Mouse (Mus musculus) kidney, postnatal 10 days (tissue): ENCODE measurements around the gene Senp7.
A peak's percentile ranks its signal among the peaks of the same experiment; 100 is the strongest.
"Not testable (repeated sequence)": the region's sequence is repeated elsewhere in the genome, so short reads cannot be mapped to it uniquely, and the experiment has no call there.

Experiments
- DNase-seq: peaks from one replicate; pipeline ENCODE4 v3.0.0; 2021; ENCODE audit warnings: mixed read lengths

Gene Senp7

DNA sequence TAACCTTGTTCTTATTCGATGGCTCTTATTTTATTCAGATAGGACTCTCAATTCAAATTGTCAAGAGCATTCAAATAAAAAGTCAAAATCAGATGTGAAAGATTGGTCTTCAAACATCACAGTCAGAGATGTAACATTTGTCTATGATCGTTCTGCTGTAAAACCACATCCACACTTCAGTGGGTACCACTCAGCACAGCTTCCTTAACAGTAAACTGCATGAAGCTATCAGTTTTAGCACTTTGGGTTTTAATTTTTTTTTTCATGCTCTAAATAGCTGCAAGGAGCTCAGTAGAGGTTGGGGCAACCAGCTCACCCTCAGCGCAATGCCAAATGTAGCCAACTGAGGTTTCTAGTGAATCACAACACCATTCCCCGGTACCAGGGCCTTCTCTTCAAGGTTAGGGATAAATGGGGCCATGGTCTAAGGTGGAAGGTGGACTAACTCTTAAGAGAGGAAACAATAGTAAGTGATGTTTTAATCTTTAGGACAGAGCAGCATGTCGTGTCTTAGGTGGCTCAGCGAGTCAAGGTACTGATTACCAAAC, 20.5 kb downstream of the Senp7 start:
- DNase-seq, result no peak

DNA sequence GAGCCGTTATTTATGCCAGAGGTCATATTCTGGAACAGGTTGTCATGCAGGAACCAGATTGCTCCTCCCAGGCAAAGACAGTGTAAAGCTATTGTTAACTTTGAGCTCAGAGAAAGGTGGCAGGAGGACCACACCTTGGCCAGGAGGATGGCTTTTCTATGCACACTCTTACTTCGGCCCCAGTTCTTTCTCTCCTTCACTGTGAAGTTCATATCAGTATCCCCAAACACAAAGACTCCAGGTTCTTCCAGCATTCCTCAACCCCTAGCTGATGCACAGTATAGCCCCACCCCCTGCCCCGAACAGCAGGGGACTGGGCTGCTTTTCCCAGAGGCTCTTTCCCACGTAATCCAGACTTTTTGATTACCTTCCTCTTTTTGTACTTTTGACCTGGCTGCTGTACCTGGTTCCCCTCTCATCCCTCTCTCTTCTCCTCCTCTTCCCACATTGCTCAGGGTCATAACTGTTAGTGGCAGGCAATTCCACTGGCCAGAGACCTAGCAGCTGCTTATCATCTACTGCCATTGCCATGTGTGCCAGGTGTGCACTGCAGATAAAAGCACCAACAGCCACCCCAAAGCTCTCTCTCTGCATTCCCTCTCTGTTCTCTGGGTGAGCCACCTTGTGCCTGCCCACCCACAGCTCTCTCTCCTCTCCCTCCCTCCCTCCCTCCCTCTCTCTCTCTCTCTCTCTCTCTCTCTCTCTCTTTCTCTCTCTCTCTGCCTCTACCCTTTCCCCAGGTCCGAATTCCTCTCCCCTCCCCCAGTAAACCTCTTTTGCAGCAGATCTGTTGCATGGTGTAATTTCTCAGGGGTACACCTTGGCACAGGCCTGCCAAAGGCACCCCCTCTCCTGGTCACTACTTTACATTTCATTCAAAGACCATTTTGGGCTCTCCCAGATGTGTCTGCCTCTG, 23.4 kb downstream of the Senp7 start:
- no peak for DNase-seq

DNA sequence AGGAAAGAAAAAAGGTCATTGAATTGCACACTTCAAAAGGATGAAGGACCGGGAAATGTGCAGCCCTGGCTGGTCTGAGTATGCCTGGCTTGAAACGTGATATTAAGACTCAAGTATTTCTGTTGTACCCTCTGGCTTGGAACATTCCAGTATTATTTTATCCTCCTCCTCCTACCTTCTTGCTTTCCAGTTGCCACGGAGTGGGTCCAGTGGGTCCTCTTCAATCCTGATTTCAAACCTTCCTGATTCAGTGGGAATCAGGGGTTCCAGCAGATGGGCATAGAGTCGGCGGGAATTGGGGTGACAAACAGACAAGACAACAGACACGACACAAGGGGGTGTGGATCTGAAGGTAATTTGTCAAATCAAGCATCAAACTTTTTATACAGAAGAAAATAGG, 24.4 kb downstream of the Senp7 start:
- DNase-seq, result no peak

DNA sequence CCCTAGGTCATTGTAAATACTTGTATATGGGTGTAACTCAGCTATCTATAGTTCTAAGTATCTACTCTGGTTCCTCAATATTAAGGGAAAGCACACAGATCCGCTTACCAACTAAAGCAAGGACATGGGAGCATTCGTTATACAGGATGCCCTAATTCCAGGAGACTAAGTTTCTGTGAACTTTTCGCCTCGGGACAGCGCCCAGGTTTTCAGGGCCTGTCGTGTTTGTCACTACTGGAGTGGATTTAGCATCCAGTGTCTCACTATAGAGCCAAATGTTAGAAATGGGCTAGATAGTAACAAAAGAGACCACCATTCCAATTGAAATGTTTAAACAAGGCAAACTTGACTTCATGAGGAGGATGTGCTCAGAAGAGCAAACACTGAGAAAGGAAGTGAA, 25.0 kb downstream of the Senp7 start:
- not testable (repeated sequence) for DNase-seq

DNA sequence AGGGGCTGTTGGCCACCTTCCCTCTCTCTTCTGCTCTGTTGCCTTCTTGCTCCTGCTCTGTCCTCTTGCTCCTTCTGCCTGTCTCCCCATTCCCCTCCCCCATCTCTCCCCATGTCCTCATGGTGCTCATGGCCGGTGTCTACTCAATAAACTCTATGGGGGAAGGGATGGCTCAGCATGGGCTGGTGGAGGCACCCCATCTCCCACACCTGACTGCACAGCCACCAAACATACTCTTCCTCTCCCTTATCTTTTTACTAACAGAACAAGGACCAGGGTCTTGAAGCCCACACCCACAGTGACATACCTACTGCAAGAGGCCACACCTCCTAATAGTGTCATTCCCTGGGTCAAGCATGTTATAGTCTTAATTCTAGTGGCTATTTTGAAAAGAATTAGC, 26.0 kb downstream of the Senp7 start:
- no peak for DNase-seq

DNA sequence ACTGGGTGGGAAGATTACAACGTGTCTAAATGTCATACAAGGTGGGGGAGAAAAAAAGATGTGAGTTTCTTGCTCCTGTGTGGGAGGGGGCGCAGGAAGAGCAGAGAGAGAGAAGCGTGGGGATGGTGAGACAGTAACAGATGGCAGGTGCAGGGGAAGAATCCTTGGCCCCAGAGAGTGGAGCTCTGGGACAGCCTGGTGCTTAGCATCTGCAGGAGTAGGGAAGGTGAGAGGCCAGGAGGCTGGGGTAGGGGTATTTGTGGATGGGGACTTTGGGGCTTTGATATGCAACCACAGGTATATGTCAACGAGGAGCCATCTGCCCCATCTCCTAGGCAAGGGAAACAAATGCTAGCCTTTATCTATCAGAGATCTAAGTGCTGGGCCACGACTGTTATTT, 26.4 kb downstream of the Senp7 start:
- no peak for DNase-seq

DNA sequence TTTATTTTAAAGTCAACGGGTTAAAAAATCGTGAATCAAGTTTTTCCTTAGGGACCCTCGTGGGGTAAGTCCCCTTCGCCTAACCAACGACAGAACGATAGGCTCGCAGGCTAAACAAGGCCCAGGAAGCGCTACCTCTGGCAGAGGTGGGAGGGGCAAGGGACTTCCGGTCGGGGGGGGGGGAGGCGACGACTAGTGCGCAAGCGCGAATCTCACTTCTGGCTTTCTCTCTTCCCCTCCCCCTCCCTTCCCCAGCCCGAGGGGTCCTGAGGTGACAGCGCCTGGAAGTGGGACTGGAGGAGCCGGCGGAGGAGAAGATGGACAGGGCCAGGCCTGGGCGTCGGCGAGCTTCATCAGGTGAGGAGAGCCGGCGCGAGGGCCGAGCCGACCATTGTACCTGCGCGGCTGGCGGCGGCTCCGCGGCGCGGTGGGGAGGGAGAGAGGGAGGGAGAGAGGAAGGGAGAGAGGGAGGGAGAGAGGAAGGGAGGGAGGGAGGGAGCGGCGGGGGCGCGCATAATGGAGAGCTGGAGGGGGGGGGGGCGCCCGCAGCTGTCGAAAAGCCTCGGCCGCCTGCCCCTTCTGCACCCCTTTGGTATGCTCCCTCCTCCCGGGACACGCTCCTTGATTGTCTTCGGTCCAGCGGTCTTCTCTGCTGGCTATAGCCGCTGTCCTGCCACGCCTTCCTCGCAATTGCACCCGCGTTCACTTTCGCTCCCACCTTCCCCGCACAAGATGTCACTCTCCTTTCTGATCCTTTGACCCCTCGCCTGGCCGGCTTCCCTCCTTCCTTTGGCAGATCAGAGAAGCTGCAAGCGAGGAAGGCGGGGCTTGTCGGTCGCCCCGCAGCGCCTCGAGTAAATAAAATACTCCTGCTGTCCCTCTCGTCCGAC, 27.3 kb downstream of the Senp7 start:
- peak; percentile 92 for DNase-seq

DNA sequence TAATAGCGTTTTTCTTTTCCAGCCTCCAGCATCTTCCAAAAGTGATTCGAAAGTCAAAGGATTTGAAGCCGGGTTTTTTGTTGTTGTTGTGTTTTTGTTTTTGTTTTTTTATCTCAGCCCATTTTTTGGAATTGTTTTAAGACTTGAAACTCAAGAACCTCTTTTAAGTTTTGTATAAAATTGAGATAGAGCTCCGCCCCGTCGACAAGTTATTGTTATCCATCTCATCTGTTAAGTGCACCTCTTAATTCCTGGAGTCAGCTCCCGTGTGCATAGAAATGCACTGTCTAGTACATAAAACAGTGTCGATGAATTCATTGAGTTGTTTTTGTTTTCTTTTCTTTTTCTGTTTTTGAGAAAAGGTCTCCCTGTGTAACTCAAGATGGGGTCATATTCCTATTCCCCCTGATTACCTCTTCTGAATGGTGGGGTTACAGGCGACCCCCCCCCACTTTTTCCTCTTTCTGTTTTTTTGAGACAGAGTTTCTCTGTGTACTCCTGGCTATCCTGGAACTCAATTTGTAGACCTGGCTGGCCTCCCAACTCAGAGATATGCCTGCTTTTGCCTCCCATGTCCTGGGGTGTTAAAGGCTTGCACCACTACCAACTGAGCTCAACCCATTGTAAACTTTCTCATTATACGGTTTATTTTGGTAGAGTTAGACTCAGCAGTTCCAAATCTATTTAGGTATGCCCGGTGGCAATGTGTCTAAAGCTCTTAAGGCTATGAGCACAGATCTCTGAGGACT, 28.2 kb downstream of the Senp7 start:
- DNase-seq, result no peak

DNA sequence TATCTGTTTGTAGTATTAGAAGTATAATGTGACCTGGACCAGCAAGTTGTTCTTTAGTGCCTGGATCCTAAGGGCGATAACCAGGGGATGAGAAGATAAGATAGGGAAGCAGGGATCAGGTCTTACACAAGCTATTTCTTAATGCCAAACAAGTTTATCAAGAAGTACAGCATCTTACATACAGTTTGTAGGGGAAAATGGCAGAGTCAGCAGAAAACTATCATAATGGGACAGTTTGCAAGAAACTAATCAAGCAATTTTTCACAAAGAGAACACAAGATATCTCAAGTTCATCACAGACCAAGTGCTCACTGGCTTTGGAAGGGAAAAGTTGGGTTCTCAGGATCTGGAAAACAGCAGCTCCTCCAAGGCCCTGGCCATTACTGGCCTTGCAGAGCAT, 31.3 kb downstream of the Senp7 start:
- no peak for DNase-seq

DNA sequence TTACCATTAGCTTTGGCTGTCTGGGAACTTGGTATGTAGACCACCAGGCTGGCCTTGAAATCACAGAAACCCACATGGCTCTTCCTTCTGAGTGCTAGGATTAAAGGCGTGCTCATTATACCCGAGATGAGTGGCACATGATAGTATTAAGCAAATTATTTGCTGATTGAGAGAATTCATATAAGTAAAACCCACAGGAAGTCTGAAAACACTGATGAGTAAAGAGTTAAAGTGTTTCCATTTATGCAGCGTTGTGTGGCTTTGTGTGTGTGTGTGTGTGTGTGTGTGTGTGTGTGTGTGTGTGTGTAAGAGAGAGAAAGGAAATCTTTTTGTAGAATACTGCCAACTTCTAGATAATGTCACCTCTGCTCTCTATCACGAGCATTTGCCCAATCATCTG, 33.6 kb downstream of the Senp7 start:
- DNase-seq, result no peak

DNA sequence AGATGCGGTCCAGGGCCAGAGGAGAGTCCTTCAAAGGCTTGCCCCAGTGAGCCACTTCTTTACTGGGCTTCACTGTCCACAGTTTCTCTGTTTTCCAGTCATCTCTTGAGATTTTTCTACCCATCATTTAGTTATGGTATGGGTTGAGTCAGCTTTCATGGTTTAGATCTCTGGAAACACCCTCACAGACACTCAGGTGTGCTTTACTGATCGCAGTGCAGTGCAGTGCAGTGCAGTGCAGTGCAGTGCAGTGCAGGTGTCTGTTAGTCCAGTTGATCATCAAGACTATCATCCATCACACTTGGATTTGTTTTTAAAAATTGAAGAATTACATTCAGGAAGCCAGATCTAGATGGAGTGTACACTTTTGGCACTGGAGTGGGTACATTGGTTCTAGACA, 38.2 kb downstream of the Senp7 start:
- no peak for DNase-seq

DNA sequence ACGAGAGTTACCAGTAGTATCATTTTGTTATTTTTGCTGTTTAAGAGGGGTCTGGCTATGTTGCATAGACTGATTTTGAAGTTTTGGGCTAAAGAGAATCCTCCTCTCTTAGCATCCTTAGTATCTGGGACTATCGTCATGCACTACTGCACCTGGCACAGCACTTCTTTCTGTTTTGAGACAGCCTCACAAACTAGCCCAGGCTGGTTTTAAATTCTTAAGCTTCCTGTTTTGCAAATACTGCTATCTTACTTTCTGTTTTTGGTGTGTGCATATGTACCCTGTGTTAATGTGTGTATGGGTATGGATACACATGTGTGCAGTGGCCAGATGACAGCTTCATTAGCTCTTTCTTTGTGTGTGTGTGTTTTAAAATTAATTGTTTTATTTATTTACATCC, 42.2 kb downstream of the Senp7 start:
- DNase-seq, result no peak

DNA sequence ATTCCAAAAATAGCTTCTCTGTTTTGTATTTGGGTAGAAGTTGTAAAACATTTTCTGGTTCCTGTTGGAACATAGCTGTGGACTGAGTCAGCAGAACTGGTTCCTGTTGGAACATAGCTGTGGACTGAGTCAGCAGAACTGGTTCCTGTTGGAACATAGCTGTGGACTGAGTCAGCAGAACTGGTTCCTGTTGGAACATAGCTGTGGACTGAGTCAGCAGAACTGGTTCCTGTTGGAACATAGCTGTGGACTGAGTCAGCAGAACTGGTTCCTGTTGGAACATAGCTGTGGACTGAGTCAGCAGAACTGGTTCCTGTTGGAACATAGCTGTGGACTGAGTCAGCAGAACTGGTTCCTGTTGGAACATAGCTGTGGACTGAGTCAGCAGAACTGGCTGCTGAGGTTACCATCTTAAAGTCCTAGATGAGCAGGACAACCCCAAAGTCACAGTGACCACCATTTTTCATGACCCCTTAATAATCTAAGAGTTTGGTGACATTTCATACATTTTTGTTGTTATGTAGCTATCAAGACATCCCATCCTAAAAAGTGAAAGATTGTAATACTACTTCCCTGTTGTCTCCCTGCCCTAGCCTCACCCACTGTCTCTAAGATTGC, 48.4 kb downstream of the Senp7 start:
- DNase-seq, result not testable (repeated sequence)

DNA sequence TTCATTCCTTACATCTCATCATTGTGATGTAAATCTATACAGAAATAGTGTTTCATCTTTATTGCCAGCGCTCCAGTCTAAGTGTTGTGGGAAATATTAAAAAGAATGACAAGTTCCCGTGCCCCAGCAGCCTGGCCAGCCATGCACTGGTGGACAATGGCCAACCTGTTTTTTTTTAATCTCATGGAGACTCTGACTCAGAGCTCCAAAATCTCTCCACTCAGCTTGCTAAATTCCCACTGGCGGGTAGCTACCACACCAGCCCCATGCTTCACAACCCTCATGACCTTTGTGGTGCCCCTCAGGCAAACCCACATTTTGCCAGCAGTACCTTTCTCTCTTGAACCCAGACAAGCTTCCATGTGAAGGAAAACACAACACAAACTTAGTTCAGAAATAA, 67.6 kb downstream of the Senp7 start:
- DNase-seq, result no peak

DNA sequence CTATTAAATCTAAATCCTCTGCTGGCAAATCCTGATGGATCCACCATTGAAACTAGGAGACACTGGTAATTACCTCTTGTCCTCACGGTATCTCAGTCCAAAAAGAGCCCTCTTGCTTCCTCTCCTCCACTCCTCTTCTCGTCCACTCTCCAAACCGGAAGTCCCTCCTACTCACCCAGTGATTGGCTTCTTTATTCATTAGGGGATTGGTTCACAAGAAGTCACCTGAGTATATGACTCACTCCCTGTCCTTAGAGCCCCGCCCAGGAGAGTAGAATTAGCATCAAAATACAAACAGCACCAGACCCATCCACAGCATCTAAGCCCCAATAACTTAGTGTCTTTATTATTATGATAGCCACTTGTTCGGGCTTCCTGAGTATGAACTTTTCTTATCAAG, 68.0 kb downstream of the Senp7 start:
- no peak for DNase-seq

DNA sequence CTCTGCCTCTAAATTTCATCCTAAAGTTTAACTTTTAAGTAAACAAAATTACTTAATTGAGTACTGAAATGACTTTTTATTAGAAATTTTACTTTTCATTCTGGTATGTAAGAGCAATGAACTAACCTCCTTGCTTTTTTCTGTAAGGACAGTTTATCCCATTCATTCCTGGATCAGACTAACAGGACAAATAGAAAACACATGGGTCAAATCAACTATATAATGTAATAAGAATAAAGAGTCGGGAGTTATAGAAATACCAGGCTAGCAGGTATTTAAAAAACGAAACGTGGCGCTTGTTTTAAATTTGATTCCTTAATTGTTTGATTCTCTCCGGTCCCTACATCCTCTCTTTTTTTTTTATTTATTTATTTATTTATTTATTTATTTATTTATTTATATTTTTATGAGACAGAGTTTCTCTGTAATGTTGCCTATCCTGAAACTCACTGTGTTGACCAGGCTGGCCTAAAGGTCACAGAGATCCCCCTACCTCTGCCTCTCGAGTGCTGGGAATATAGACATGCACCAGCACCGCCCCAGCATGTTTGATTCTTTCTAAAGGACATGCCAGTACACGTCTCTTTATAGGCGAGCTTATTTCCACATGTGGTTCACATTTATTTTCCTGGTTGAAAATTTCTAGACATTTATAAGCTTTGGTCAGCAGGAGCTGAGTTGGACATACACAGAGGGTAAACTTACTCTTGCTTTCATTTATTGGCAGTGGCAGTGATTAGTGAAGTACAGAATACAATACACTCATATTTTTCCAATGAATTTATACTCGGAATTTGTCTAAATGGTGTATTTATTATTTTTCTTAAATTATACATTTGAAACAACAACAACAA, 69.4 kb downstream of the Senp7 start:
- DNase-seq, result no peak

DNA sequence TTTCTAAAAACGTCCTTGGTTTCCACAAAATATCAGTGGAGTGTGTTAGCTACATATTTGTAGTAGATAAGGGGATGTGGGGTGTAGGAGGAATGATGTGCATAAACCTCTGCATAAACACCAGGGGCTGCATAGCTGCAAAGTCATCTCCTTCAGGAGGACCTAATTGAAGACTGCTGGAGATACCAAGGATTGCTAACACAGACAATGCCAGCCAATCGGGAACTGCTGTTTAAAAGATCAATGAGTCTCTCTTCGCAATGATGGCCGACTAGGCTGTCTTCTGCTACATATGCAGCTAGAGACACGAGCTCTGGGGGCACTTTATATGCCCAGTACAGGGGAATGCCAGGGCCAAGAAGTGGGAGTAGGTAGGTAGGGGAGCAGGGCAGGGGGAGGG, 74.4 kb downstream of the Senp7 start:
- no peak for DNase-seq

DNA sequence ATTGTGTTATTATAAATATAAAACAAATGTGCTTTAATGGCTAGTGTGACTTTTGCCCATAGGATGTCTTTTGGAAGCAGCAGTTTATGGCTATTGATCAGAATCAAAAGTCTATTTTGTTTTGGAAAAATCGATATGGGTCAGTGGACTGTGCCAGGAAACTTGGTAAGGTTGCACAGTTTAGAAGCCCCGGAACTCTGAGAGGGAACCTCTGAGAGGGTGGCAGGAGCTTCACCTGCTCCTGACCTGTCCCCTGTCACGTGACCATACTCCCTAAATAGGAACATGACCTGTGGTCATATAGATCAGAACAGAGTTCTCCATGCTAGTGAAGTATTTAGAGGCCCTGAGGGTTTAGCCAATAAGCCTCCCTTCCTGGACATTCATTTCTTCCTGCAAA, 75.9 kb downstream of the Senp7 start:
- DNase-seq, result no peak

DNA sequence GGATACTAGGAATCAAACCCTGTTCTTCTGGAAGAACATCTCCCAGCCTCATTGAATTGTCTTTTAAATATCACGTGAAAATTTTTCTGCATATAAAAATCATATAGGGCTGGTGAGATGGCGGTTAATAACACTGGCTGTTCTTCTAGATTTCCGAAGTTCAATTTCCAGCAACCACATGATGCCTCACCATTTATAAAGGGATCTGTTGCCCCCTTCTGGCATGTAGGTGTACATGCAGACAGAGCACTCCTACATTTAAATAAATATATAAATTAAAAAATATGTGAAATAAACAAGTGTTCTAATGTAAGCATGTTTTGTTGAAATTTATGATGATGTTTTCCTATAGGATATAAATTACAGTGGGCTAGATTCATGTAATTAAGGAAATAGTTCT, 83.5 kb downstream of the Senp7 start:
- no peak for DNase-seq

DNA sequence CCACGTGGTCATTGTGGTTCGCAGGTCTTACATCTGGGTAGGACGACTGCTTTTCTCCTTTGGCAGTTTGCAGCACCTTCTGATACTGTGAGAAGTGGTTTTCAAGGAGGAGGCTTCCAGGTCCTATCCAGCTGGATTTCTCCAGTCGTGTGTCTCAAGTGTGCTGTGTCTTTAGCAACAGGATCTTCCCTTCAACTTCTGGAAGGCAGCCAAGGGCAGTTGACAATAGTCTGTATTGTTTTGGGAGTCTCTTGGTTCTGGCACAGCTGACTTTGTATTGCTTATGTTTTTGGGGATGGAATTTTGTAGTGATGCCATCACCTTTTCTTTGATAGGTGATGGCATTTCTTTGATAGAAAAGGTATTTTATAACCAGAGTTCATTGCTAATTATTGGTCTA, 86.0 kb downstream of the Senp7 start:
- peak; percentile 58 for DNase-seq

DNA sequence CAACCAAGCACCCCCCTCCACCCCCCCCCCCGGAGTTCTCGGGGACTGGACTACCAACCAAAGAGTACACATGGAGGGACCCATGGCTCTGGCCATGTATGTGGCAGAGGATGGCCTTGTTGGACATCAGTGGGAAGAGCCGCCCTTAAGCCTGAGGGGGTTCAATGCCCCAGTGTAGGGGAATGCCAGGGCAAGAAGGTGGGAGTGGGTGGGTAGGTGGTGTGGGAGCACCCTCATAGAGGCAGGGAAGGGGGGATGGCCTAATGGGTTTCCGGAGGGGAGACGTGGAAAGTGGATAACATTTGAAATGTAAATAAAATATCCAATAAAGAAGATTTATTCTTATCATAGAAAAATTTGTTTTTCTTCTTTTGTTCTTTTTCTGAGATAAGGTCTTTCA, 89.5 kb downstream of the Senp7 start:
- not testable (repeated sequence) for DNase-seq

DNA sequence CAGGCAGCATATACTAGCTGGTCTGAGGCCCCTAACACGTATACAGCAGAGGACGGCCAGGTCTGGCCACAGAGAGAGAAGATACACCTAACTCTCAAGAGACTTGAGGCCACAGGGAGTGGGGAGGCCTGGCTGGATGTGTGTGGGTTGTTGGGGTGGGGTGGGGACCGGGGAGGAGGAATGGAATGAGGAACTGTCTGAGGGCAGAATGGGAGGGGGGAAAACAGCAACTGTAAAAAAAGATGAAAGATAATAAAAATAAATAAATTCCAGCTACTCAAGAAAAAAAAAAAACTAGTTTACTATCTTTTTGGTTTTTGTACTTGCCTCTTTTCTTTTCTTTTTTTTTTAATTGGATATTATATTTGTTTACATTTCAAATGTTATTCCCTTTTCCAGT, 91.8 kb downstream of the Senp7 start:
- DNase-seq, result no peak
